Mouse (Mus musculus) stomach, postnatal 0 days (tissue): ENCODE measurements around the gene Cwh43. TPM values are rescaled to one million over a fixed set of nuclear protein-coding genes. Genes with fewer than 3 reads are reported as not detected.

ENCODE experiments used
- ATAC-seq: fragments of 200-750 bp; cut with Nextera tagmentation; 2 replicates; pipeline ENCODE4 v1.8.0; 2017; ENCODE audit not compliant: low FRiP score, low TSS enrichment
- DNase-seq: peaks from one replicate; pipeline ENCODE4 v3.0.0-alpha.2; 2016; ENCODE audit warnings: low spot score
- H3K27ac ChIP-seq: fragments of 300-500 bp; sonication (generic); replicated peaks from 2 replicates; pipeline ENCODE4 v1.5.1; 2014; ENCODE audit warnings: mild to moderate bottlenecking, control low read depth
- H3K27me3 ChIP-seq: fragments of 300-500 bp; sonication (generic); 2 replicates; pipeline ENCODE4 v1.6.1; 2014; ENCODE audit warnings: low read length; ENCODE audit not compliant: control insufficient read depth, insufficient read depth
- H3K36me3 ChIP-seq: fragments of 300-500 bp; sonication (generic); 2 replicates; pipeline ENCODE4 v1.6.1; 2014; ENCODE audit warnings: low read length, mixed read lengths; ENCODE audit not compliant: control insufficient read depth, insufficient read depth
- H3K4me1 ChIP-seq: fragments of 300-500 bp; sonication (generic); replicated peaks from 2 replicates; pipeline ENCODE4 v1.6.1; 2014; ENCODE audit warnings: antibody characterized with exemption; ENCODE audit not compliant: control insufficient read depth, insufficient read depth
- H3K4me2 ChIP-seq: fragments of 300-500 bp; sonication (generic); replicated peaks from 2 replicates; pipeline ENCODE4 v1.6.1; 2014; ENCODE audit warnings: low read depth, mild to moderate bottlenecking, control low read depth, moderate library complexity
- H3K4me3 ChIP-seq: fragments of 300-500 bp; sonication (generic); 2 replicates; pipeline ENCODE4 v1.5.1; 2014; ENCODE audit warnings: low read depth, low read length, control low read depth
- H3K9ac ChIP-seq: fragments of 300-500 bp; sonication (generic); 2 replicates; pipeline ENCODE4 v1.6.1; 2014; ENCODE audit warnings: mild to moderate bottlenecking, low read length, control low read depth, mixed read lengths
- H3K9me3 ChIP-seq: fragments of 300-500 bp; sonication (generic); 2 replicates; pipeline ENCODE4 v1.6.1; 2016; ENCODE audit warnings: low read length; ENCODE audit not compliant: control insufficient read depth
- CTCF ChIP-seq: IDR thresholded peaks from 2 replicates; pipeline ENCODE4 v1.5.1; 2016; ENCODE audit warnings: antibody characterized with exemption, low read depth, mild to moderate bottlenecking, moderate library complexity
- EP300 ChIP-seq: optimal IDR thresholded peaks from 2 replicates; pipeline ENCODE3; 2016; ENCODE audit warnings: antibody characterized with exemption
- WGBS: fragments of 180-500 bp; shearing (Covaris S2); extraction: QIAGEN DNeasy Blood & Tissue Kit; methylation state at CpG from one replicate; pipeline ENCODE4 v1.1.7; 2014; 5-methylcytosine and 5-hydroxymethylcytosine counted together
- polyA plus RNA-seq: library from polyadenylated mRNA; unstranded; fragments of >200 nt; fragmentation: Nextera tagmentation; extraction: Ambion mirVana; gene quantifications from 2 replicates; pipeline ENCODE4 v1.2.1, GENCODE M21; 2015

The Cwh43 gene
- polyA plus RNA-seq, 1 experiment from 2014 or later, result 8.6 TPM

- WGBS, result 63% methylated on average over 9 of the region's 9 CpGs
- no peak for DNase-seq
- no peak for ATAC-seq
- Histone ChIP-seq H3K4me3 (no peak overlapping the region), H3K9me3 (no peaks in the 10 kb centered on the region), H3K27ac (no peak overlapping the region), H3K27me3 (no peaks in the 10 kb centered on the region), H3K4me2 (no peak overlapping the region), H3K36me3 (no peaks in the 10 kb centered on the region), H3K9ac (no peak overlapping the region), H3K4me1 (no peaks in the 10 kb centered on the region)
- no peak for TF ChIP-seq EP300
- TF ChIP-seq CTCF, result no peak
Measured at GRCm38 (mm10) chr5:73442176-73442575, 36.3 kb downstream of the Cwh43 start.

- Histone ChIP-seq H3K27me3 (no peaks in the 10 kb centered on the region), H3K9me3 (no peaks in the 10 kb centered on the region), H3K36me3 (no peaks in the 10 kb centered on the region), H3K27ac (no peak overlapping the region), H3K4me3 (no peak overlapping the region), H3K4me1 (no peaks in the 10 kb centered on the region), H3K9ac (no peak overlapping the region), H3K4me2 (no peak overlapping the region)
- ATAC-seq (no peak), DNase-seq (no peak)
- TF ChIP-seq CTCF, result no peak
- TF ChIP-seq EP300, result no peak
- whole genome bisulfite sequencing, result 77% methylated on average over 1 of the region's 1 CpGs
Measured at GRCm38 (mm10) chr5:73450276-73450675, 44.4 kb downstream of the Cwh43 start.

- 41% methylated on average over 2 of the region's 2 CpGs for WGBS
- Histone ChIP-seq H3K27ac (no peak overlapping the region), H3K4me2 (no peak overlapping the region), H3K4me1 (no peaks in the 10 kb centered on the region), H3K36me3 (no peaks in the 10 kb centered on the region), H3K4me3 (no peak overlapping the region), H3K27me3 (no peaks in the 10 kb centered on the region), H3K9ac (no peak overlapping the region), H3K9me3 (no peaks in the 10 kb centered on the region)
- ATAC-seq (no peak), DNase-seq (no peak)
- no peak for TF ChIP-seq CTCF
- TF ChIP-seq EP300, result no peak
Measured at GRCm38 (mm10) chr5:73454502-73455306, 48.8 kb downstream of the Cwh43 start.

- 62% methylated on average over 5 of the region's 5 CpGs for WGBS
- Histone ChIP-seq H3K4me2 (no peak overlapping the region), H3K4me3 (no peak overlapping the region), H3K9ac (no peak overlapping the region), H3K27ac (no peak overlapping the region), H3K4me1 (no peaks in the 10 kb centered on the region), H3K36me3 (no peaks in the 10 kb centered on the region), H3K9me3 (no peaks in the 10 kb centered on the region), H3K27me3 (no peaks in the 10 kb centered on the region)
- DNase-seq (no peak), ATAC-seq (no peak)
- TF ChIP-seq CTCF, result no peak
- no peak for TF ChIP-seq EP300
Measured at GRCm38 (mm10) chr5:73455307-73455687, 49.4 kb downstream of the Cwh43 start.

- no peaks in the 10 kb centered on the region for H3K27me3 ChIP-seq
- H3K36me3 ChIP-seq, result no peaks in the 10 kb centered on the region
- no peak overlapping the region for H3K9ac ChIP-seq
- DNase-seq (no peak), ATAC-seq (no peak)
- TF ChIP-seq EP300 (no peak), CTCF (no peak)
- H3K4me3 ChIP-seq, result no peak overlapping the region
- no peak overlapping the region for H3K4me2 ChIP-seq
- no peak overlapping the region for H3K27ac ChIP-seq
- no peaks in the 10 kb centered on the region for H3K9me3 ChIP-seq
- no peaks in the 10 kb centered on the region for H3K4me1 ChIP-seq
- 52% methylated on average over 16 of the region's 16 CpGs for WGBS
Measured at GRCm38 (mm10) chr5:73468462-73469433, 62.9 kb downstream of the Cwh43 start.
